Mouse (Mus musculus) brain, embryonic 14.5 days (tissue): Measurements from ENCODE around the gene Esyt2. TPM values are rescaled to one million over a fixed set of nuclear protein-coding genes. Genes with fewer than 3 reads are reported as not detected.
A peak's percentile ranks its signal among the peaks of the same experiment; 100 is the strongest.

ENCODE experiments used
- DNase-seq: peaks from one replicate; pipeline ENCODE4 v3.0.0-alpha.2; 2011; ENCODE audit warnings: low read depth
- CTCF ChIP-seq: fragments of 200-500 bp; IDR thresholded peaks from 2 replicates; pipeline ENCODE4 v1.5.1; 2012; ENCODE audit warnings: inconsistent platforms, mild to moderate bottlenecking, moderate library complexity, borderline replicate concordance; ENCODE audit not compliant: insufficient read depth, insufficient read length; ENCODE audit errors: extremely low read depth
- POLR2A ChIP-seq: fragments of 200-500 bp; IDR thresholded peaks from 2 replicates; pipeline ENCODE4 v1.6.1; 2012; ENCODE audit warnings: mild to moderate bottlenecking, inconsistent platforms, borderline replicate concordance; ENCODE audit not compliant: poor library complexity, insufficient read depth, insufficient read length, severe bottlenecking; ENCODE audit errors: extremely low read depth
- polyA plus RNA-seq: library from polyadenylated mRNA; depleted of rRNA; stranded (reverse); fragments of >200 nt; gene quantifications from 2 replicates; pipeline ENCODE4 v1.2.3, GENCODE M21; 2012

Gene Esyt2
- polyA plus RNA-seq, 1 experiment = 13.4 TPM

DNA sequence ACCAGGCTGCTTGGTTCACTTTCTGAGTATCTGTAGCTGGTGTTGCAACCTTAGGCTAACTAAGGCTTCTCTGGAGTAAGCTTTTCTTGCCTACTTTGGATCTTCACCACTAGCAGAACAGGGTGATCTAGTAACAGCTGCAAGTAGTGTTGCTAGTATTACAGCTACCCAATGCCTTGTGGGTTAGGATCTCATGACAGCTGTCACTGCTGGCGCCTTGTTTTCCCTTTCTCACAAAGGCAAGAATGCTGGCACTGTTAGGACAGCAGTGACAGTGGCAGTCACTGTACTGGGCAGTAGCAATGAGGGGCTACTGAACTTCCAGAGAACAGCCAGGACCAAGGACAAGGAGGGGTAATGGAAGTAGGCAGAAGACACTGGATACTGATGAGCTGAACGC is 114.3 kb downstream of the Esyt2 start:
- DNase-seq = no peak
- TF ChIP-seq POLR2A (no peak), CTCF (no peak)

DNA sequence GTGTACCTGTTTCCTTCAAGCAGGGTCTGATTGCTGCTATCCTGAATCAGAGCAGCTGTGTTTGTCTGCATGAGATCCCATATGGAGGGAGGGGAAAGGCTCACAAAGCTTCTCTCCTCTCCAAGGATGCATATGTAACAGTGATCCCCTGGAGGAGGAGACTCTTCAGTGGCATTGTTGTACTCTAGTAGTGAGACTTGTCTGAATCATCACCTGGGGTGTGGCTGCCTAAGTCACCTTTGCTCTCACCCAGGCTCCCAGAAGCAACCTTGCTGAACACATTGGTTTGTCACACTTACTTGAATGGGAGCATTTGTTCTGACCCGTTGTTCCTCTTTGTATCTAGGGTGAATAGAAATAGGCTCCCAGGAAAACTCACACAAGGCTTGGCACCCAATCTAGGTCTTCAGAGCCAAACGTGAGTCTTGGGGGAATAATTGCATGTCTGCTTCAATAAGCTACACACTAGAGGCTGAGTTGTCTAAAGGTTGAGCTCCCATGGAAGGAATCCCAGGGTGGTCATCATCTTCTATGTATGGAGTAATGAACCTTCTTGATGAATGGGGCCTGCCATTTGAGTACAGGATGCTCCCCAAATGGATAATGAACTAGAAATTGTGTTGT is 115.2 kb downstream of the Esyt2 start:
- TF ChIP-seq CTCF (no peak), POLR2A (no peak)
- DNase-seq = peak; percentile 52

DNA sequence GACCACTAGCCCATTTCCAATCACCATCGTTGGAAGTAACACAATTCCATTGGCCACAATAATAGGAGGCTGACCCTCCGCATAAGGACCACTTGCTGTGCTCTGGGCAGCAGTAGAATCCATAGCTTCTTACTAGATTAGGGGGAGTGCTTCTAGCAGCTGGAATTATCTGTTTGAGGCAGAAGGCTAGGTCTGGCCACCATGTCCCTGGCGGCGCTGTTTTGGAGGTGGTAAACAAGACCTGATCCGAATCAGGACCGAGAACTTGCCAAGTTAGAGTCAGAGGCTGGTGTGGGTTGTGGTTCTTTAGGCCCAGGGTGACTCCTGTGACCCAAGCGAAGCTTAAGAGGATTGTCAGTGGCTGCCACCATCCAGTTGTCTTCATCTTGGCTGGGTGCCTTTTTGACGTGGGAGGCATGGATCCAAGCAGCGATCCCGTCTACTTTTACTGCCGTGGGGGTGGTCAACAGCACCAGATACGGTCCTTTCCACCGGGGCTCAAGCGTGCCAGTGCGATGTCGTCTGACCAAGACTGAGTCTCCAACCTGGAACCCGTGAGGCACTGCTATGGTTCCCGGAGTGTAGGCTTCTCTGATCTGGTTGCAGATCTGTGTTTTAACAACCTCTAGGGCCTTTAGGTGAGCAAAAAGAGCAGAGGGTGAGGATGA is 123.2 kb downstream of the Esyt2 start:
- no peak for DNase-seq
- TF ChIP-seq POLR2A (no peak), CTCF (no peak)

DNA sequence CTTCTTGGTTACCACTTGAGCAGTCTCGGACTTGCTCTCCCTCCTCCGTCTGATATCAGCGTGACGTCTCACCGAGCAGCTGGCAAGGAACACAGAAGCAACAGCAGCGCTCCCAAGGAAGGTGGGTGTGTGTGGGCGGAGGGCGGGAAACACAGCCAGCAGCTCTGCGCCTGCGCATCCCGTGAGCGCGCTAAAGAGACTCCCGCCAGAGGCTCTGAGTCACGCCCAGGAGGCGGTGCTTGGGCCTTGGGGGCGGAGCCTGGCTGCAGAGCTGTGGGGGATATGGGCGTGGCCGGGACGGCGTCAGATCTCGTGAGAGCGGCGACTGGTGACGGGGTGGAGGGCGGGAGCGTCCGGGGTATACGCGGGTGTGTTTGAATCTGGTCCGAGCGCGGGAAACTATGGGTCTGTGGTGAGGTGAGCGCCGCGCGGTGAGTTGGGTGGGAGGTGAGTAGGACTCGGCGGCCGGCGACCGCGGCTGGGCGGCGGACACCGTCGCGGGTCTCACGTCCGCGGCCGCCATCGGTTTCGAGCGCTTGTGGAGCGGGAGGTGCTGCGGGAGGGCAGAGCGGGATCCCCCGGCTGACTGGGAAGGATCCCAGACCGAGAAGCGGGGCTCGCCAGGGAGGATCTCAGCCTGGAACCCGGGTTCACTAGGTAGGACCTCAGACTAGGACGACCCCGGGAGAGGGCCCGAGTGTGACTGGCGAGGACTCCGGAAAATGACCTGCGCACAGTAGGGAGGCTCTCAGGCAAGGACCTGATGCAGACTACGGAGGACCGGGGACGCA is 124.2 kb downstream of the Esyt2 start, which contains the start of gene Ncapg2:
Gene Ncapg2, plus strand, starts transcription at position 358 of the 791 bp plus-strand sequence.
- DNase-seq = peak; percentile 99
- 0 out of 2 replicates have a peak, but pooled peaks have one; percentile 6 for TF ChIP-seq POLR2A
- no peak for TF ChIP-seq CTCF

DNA sequence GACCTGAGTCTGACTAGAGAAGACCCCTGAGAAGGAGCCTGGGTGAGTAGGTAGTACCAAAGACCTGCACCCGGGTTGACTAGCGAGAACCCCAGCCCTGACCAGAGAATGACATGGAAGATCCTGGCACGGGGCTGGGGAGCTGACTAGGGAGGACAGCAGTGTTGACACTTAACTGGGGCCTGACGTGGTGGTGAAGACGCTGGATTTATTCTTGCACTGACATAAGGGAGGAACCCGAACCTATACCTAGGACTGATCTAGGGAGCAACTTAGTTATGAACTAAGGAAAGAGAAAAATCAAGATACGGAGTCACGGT is 124.8 kb downstream of the Esyt2 start:
- DNase-seq = peak; percentile 20
- TF ChIP-seq POLR2A = no peak
- no peak for TF ChIP-seq CTCF

DNA sequence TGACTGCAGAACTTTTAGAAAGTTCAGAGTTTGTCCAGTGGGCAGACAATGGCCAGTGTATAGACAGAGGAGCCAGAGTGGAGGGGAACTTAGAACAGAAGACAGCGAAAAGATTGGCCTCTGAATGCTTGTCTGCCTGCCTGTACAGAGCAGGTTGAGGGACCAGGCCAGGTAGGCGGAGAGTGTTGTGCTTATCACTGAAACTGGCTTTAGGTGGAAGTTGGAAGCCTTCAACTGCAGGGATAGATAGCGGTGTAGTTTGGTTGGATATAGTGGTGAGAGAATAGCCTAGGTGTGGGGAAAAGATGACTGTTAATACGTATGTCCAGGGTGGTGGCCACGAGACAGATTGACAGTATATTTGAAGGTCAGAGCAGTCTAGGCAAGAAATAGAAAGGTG is 126.9 kb downstream of the Esyt2 start:
- no peak for TF ChIP-seq POLR2A
- TF ChIP-seq CTCF = no peak
- DNase-seq = no peak

DNA sequence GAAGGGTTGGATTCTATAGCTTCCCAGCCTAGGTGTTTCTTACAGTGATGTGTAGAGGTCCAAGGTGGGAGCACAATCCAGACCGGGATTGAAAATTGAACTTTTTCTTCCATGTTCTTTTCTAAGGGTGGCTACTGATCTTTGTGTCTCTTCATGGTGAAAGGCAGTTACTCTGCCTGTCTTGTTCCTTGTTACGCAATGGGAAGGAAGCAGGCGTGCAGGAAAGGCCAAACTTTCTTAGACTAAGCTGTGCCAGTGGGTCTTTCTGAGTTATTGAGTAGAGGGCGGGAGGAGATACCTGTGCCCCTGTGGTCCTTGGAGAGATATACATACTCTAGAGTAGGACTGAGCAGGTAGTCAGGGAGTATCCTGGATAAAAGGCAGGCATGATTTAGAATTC is 133.9 kb downstream of the Esyt2 start:
- no peak for TF ChIP-seq CTCF
- DNase-seq = no peak

DNA sequence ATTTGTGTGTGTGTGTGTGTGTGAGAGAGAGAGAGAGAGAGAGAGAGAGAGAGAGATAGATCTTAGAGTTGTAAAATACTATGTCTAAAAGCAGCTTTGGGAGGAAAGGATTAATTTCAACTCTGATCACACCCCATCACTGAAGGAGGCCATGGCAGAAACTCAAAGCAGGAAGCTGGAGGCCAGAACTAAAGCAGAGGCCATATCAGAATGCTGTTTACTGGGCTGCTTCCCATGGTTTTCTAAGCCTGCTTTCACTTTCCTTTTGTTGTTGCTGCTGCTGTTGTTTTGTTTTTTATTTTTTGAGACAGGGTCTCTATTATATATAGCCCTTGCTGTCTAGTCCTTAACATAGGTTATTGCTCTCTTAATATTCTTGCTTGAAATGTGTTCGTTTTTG is 135.5 kb downstream of the Esyt2 start:
- no peak for TF ChIP-seq POLR2A
- TF ChIP-seq CTCF = no peak
- no peak for DNase-seq

DNA sequence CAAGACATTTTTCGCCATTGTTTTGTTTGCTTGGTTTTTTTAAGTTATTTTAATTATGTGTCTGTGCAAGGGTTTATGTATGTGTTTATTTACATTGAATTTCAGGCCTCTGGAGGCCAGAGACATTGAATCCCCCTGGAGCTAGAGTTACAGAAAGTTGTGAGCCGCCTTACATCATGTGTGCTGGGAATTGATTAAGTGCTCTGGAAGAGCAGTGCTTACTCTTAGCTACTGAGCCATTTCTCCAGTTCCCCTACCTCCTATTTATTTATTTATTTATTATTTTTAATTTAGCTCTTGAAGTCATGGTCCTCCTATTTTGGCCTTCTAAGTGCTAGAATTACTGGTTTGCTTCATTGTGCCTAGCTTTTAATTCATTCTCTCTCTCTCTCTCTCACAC is 140.7 kb downstream of the Esyt2 start:
- TF ChIP-seq CTCF (no peak), POLR2A (no peak)
- DNase-seq = no peak

DNA sequence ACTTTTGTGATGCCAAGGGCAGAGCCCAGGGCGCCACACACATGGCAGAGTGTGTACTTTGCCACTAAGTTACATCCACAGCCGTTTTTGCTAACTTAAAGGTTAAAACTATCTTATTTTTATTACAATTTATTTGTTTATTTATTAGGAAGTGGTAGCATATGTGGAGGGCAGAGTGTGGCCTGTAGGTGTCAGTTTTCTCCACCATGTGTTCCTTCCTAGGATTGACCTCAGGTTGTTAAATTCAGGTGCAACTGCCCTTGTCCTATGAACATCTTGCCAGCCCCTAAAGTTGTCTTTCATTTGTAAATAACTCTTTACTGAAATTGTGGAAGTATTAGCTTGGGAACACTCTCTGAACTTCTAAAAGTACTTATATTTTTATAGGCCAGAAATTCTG is 144.4 kb downstream of the Esyt2 start:
- DNase-seq = no peak
- TF ChIP-seq CTCF = no peak
- TF ChIP-seq POLR2A = no peak

DNA sequence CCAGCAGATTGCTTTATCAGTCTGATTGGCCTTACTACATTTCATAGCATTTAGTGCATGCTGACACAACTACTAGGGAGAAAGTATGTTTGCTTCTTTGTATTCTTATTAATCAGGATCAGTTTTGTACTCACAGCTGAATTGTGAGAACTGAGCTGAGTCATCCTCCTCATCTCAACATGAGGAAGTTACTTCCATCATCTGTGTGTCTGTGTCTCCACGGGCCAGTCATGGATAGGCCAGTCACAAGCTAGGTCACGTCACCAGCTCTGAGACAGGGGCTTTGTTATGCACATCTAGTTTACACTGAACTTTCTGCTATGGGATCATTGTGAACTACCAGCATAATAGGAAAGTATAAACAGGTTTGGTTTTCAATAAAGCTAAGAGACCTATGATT is 152.7 kb downstream of the Esyt2 start:
- no peak for DNase-seq

More for the DNA sequence above, 152.7 kb downstream of the Esyt2 start:
- TF ChIP-seq CTCF (no peak), POLR2A (no peak)
